Mouse (Mus musculus) E14TG2a.4 (cell line): Measurements from ENCODE around the gene Cr2.

Source experiments
- CTCF ChIP-seq: conservative IDR thresholded peaks from 2 replicates; pipeline ENCODE4 v1.5.1; 2014; ENCODE audit warnings: low read length
- NANOG ChIP-seq: IDR thresholded peaks from 2 replicates; pipeline ENCODE4 v1.6.1; 2014; ENCODE audit warnings: borderline replicate concordance, low read length, mixed read lengths
- POU5F1 ChIP-seq: IDR thresholded peaks from 2 replicates; pipeline ENCODE4 v1.6.1; 2014; ENCODE audit warnings: low read length, borderline replicate concordance

DNA sequence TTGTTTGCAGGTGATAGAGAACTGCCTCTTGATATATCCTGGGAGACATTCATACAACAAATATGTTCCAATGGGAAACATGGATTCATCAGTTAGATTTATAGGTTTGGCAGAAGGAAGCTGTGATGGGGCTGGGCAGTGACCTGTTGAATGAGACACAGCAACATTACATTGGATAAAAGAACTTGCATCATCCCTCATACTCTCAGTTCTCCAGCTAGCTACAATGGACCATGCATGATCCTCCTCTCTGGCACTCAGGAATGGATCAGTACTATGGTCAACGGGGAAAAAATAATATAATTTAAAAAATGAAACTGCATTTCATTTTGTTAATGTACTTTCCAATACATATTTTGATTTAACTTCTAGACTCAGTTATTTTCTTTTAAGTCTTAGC, 46.6 kb downstream of the Cr2 start:
- TF ChIP-seq POU5F1 (no peak), CTCF (no peak), NANOG (no peak)
